Comparison of ENCODE assay signal across 8 mouse cellular contexts in genomic region chr16:95209011-95209466, GRCm38 (mm10). TPM values are rescaled to one million over a fixed set of nuclear protein-coding genes. Genes with fewer than 3 reads are reported as not detected.
DNase-seq lines count a peak whose midpoint lies in the region; ATAC-seq and TF ChIP-seq lines count a peak whose summit lies in the region.

No protein-coding gene starts in this region.

- no peak overlapping the region for H3K9ac ChIP-seq in forebrain, embryonic 16.5 days (replicated peaks; ENCODE audit: low read depth, low read length)

- WGBS in forebrain, embryonic 16.5 days, result 56% methylated on average over 1 of the region's 1 CpGs

- H3K4me3 ChIP-seq in cortical plate, adult 2 months (ENCODE audit: insufficient read depth, low read length), result no peak overlapping the region
- no peak overlapping the region for H3K4me3 ChIP-seq in forebrain, embryonic 16.5 days (replicated peaks; ENCODE audit: low read length)

- H3K9me3 ChIP-seq in forebrain, embryonic 16.5 days (ENCODE audit: control insufficient read depth, low read length), result no peaks in the 10 kb centered on the region

- TF ChIP-seq CTCF in cortical plate, adult 2 months (IDR thresholded peaks at IDR 0.05; ENCODE audit: extremely low read depth, insufficient read depth, low read length), result peak; percentile 43; the same call in 1 of the 2 replicates

- intact Hi-C loops in left cerebral cortex, postnatal 4 days (cut with DNase I), result no loop called here

- no peak overlapping the region for H3K4me2 ChIP-seq in forebrain, embryonic 16.5 days (ENCODE audit: low read length)

- no peak overlapping the region for H3K27ac ChIP-seq in cortical plate, adult 2 months (ENCODE audit: insufficient read depth, low read length)
- no peak overlapping the region for H3K27ac ChIP-seq in forebrain, embryonic 16.5 days (ENCODE audit: low read length)

- peak; percentile 52 for ATAC-seq in activated CD4-positive, CD25-positive, alpha-beta regulatory T cell, adult 4 months
- ATAC-seq in forebrain, embryonic 16.5 days, result no peak

- no peaks in the 10 kb centered on the region for H3K36me3 ChIP-seq in forebrain, embryonic 16.5 days (ENCODE audit: control insufficient read depth, insufficient read depth)

- H3K27me3 ChIP-seq in forebrain, embryonic 16.5 days (replicated peaks; ENCODE audit: control insufficient read depth, insufficient read depth, low read length), result no peaks in the 10 kb centered on the region

- no peak for TF ChIP-seq POLR2A in cortical plate, adult 2 months (IDR thresholded peaks at IDR 0.05; ENCODE audit: extremely low read depth, insufficient read depth, low read length)

- H3K4me1 ChIP-seq in cortical plate, adult 2 months (ENCODE audit: control insufficient read depth, insufficient read depth, low read length), result no peaks in the 10 kb centered on the region
- H3K4me1 ChIP-seq in forebrain, embryonic 16.5 days (replicated peaks; ENCODE audit: control insufficient read depth, insufficient read depth, low read length), result no peaks in the 10 kb centered on the region

- peak; percentile 36 for DNase-seq in left cerebral cortex, postnatal 4 days
- no peak for DNase-seq in left cerebral cortex, adult 9 months (ENCODE audit: low spot score in 2 of 2)
- DNase-seq in kidney, postnatal 36 days, result peak; percentile 48 to 68
- no peak for DNase-seq in frontal cortex, postnatal 36 days (ENCODE audit: low spot score in 2 of 2)
- DNase-seq in left cerebral cortex, adult 8-10 months (ENCODE audit: low spot score in 2 of 2), result no peak

RNA-seq across cellular contexts. Expression of gene Kcnj15, which starts 48.3 kb away (rescaled TPM):
- under 1 TPM; 0.14 TPM for total RNA-seq in left cerebral cortex, postnatal 4 days (2021)
- 1 to 10 TPM in 1 of 2 experiments, under 1 TPM in 1; 0.79 to 1.4 TPM for polyA plus RNA-seq in activated CD4-positive, CD25-positive, alpha-beta regulatory T cell, adult 4 months (2017; shearing (Covaris generic))
- 0.02 and 0.04 TPM in 2 replicates for polyA plus RNA-seq in cortical plate, adult 2 months (2012; rRNA removed)
- total RNA-seq in left cerebral cortex, adult 8-10 months (2022), result 1 to 10 TPM in 3 of 4 experiments, under 1 TPM in 1; 0.06 to 3.3 (median 1.5) TPM
- 0.14 TPM in 1 of 2 replicates, not detected in the other for polyA plus RNA-seq in forebrain, embryonic 16.5 days (2015; fragmentation: Nextera tagmentation; extraction: Ambion mirVana)

Comparison
In these comparisons a context has a peak if more than half of its experiments do, and no peak if none do; other contexts are left out.
1. DNase-seq: peak in left cerebral cortex, postnatal 4 days (single experiment) and kidney, postnatal 36 days (2 of 2); none in left cerebral cortex, adult 9 months (0 of 2), frontal cortex, postnatal 36 days (0 of 2) and left cerebral cortex, adult 8-10 months (0 of 2).